Mouse (Mus musculus) liver, embryonic 16.5 days (tissue): ENCODE measurements around the gene Olfr1044. TPM values are rescaled to one million over a fixed set of nuclear protein-coding genes. Genes with fewer than 3 reads are reported as not detected.
"Not testable (repeated sequence)": the region's sequence is repeated elsewhere in the genome, so short reads cannot be mapped to it uniquely, and the experiment has no call there.

Experiments used
- ATAC-seq: fragments of 200-750 bp; cut with Nextera tagmentation; 2 replicates; pipeline ENCODE4 v1.8.0; 2017; ENCODE audit warnings: low read depth, mild to moderate bottlenecking, moderate number of reproducible peaks, moderate library complexity
- H3K27ac ChIP-seq: fragments of 300-500 bp; sonication (generic); 2 replicates; pipeline ENCODE4 v1.5.1; 2014; ENCODE audit warnings: mild to moderate bottlenecking, low read length
- H3K27me3 ChIP-seq: fragments of 300-500 bp; sonication (generic); 2 replicates; pipeline ENCODE4 v1.6.1; 2014; ENCODE audit warnings: low read depth, low read length, mixed read lengths; ENCODE audit not compliant: control insufficient read depth, insufficient read depth
- H3K36me3 ChIP-seq: fragments of 300-500 bp; sonication (generic); 2 replicates; pipeline ENCODE4 v1.6.1; 2014; ENCODE audit warnings: mild to moderate bottlenecking; ENCODE audit not compliant: control insufficient read depth, insufficient read depth
- H3K4me1 ChIP-seq: fragments of 300-500 bp; sonication (generic); 2 replicates; pipeline ENCODE4 v1.6.1; 2014; ENCODE audit warnings: low read depth, low read length, mixed read lengths; ENCODE audit not compliant: control insufficient read depth
- H3K4me2 ChIP-seq: fragments of 300-500 bp; sonication (generic); 2 replicates; pipeline ENCODE4 v1.6.1; 2014; ENCODE audit warnings: low read depth, low read length, mixed read lengths
- H3K4me3 ChIP-seq: fragments of 300-500 bp; sonication (generic); 2 replicates; pipeline ENCODE4 v1.5.1; 2014; ENCODE audit warnings: low read depth, mild to moderate bottlenecking, low read length
- H3K9ac ChIP-seq: fragments of 300-500 bp; sonication (generic); 2 replicates; pipeline ENCODE4 v1.6.1; 2014; ENCODE audit warnings: low read depth, low read length
- H3K9me3 ChIP-seq: fragments of 300-500 bp; sonication (generic); replicated peaks from 2 replicates; pipeline ENCODE4 v1.6.1; 2016; ENCODE audit warnings: low read length; ENCODE audit not compliant: control insufficient read depth
- WGBS: fragments of 180-500 bp; shearing (Covaris S2); extraction: QIAGEN DNeasy Blood & Tissue Kit; methylation state at CpG from one replicate; pipeline ENCODE4 v1.1.7; 2014; ENCODE audit not compliant: insufficient replicate concordance; 5-methylcytosine and 5-hydroxymethylcytosine counted together
- polyA plus RNA-seq: library from polyadenylated mRNA; unstranded; fragments of >200 nt; fragmentation: Nextera tagmentation; extraction: Ambion mirVana; gene quantifications from 2 replicates; pipeline ENCODE4 v1.2.1, GENCODE M21; 2015

Olfr1044 gene
- not detected in 2 replicates for polyA plus RNA-seq

GRCm38 (mm10) chr2:86177720-86178119, at the start of gene Olfr1044:
TSS of gene Olfr1044 (minus strand) at chr2:86177820.
- Histone ChIP-seq H3K27me3 (no peaks in the 10 kb centered on the region), H3K27ac (no peak within 1 kb of the TSS), H3K9me3 (no peaks in the 10 kb centered on the region), H3K36me3 (no peaks in the 10 kb centered on the region), H3K9ac (no peak within 1 kb of the TSS), H3K4me3 (no peak within 1 kb of the TSS), H3K4me2 (no peak within 1 kb of the TSS), H3K4me1 (no peaks in the 10 kb centered on the region)
- ATAC-seq: no peak

GRCm38 (mm10) chr2:86219214-86219613, 41.6 kb upstream of the Olfr1044 start, which contains the start of gene Olfr1046:
TSS of gene Olfr1046 (minus strand) at chr2:86219314.
- no peaks in the 10 kb centered on the region for H3K9me3 ChIP-seq
- H3K36me3 ChIP-seq: no peaks in the 10 kb centered on the region
- H3K4me2 ChIP-seq: no peak within 1 kb of the TSS
- no peaks in the 10 kb centered on the region for H3K27me3 ChIP-seq
- no peaks in the 10 kb centered on the region for H3K4me1 ChIP-seq
- H3K9ac ChIP-seq: no peak within 1 kb of the TSS
- H3K27ac ChIP-seq: no peak within 1 kb of the TSS
- no peak for ATAC-seq
- 33% methylated on average over 2 of the region's 2 CpGs for WGBS
- no peak within 1 kb of the TSS for H3K4me3 ChIP-seq

- H3K9ac ChIP-seq: no peak within 1 kb of the TSS
- no peak within 1 kb of the TSS for H3K4me2 ChIP-seq
- no peaks in the 10 kb centered on the region for H3K36me3 ChIP-seq
- no peak within 1 kb of the TSS for H3K4me3 ChIP-seq
- H3K27me3 ChIP-seq: no peaks in the 10 kb centered on the region
- H3K4me1 ChIP-seq: no peaks in the 10 kb centered on the region
- no peaks in the 10 kb centered on the region for H3K9me3 ChIP-seq
- no peak within 1 kb of the TSS for H3K27ac ChIP-seq
- ATAC-seq: no peak
Observed at GRCm38 (mm10) chr2:86202909-86203308, 25.3 kb upstream of the Olfr1044 start, which contains the start of gene Olfr1045. TSS of gene Olfr1045 (minus strand) at chr2:86203009.

- Histone ChIP-seq H3K36me3 (no peaks in the 10 kb centered on the region), H3K27ac (no peak overlapping the region), H3K9ac (no peak overlapping the region), H3K27me3 (no peaks in the 10 kb centered on the region), H3K4me2 (no peak overlapping the region), H3K9me3 (no peaks in the 10 kb centered on the region), H3K4me1 (no peaks in the 10 kb centered on the region), H3K4me3 (no peak overlapping the region)
- no peak; the same call in 1 of the 2 replicates for ATAC-seq
- WGBS: 28% methylated on average over 1 of the region's 1 CpGs
Observed at GRCm38 (mm10) chr2:86195863-86196262, 18.2 kb upstream of the Olfr1044 start.

GRCm38 (mm10) chr2:86185583-86185982, 8.0 kb upstream of the Olfr1044 start, which contains the start of gene Olfr52:
TSS of gene Olfr52 (minus strand) at chr2:86185683.
- H3K27me3 ChIP-seq: no peaks in the 10 kb centered on the region
- no peak within 1 kb of the TSS for H3K9ac ChIP-seq
- no peak for ATAC-seq
- H3K4me1 ChIP-seq: no peaks in the 10 kb centered on the region
- H3K36me3 ChIP-seq: no peaks in the 10 kb centered on the region
- H3K27ac ChIP-seq: no peak within 1 kb of the TSS
- no peaks in the 10 kb centered on the region for H3K9me3 ChIP-seq
- H3K4me2 ChIP-seq: no peak within 1 kb of the TSS
- H3K4me3 ChIP-seq: no peak within 1 kb of the TSS

- Histone ChIP-seq H3K36me3 (no peaks in the 10 kb centered on the region), H3K4me2 (no peak overlapping the region), H3K27me3 (no peaks in the 10 kb centered on the region), H3K9ac (no peak overlapping the region), H3K4me3 (no peak overlapping the region), H3K4me1 (no peaks in the 10 kb centered on the region), H3K9me3 (no peaks in the 10 kb centered on the region), H3K27ac (no peak overlapping the region)
- 71% methylated on average over 3 of the region's 3 CpGs for WGBS
- ATAC-seq: no peak
Observed at GRCm38 (mm10) chr2:86179950-86180349, 2.3 kb upstream of the Olfr1044 start.

GRCm38 (mm10) chr2:86175422-86175821, 2.2 kb downstream of the Olfr1044 start:
- H3K4me1 ChIP-seq, H3K9ac ChIP-seq, H3K4me2 ChIP-seq, ATAC-seq, H3K27ac ChIP-seq, H3K9me3 ChIP-seq, H3K36me3 ChIP-seq, H3K4me3 ChIP-seq, H3K27me3 ChIP-seq: not testable (repeated sequence)
- WGBS: 26% methylated on average over 7 of the region's 7 CpGs

- Histone ChIP-seq H3K27ac (no peak within 1 kb of the TSS), H3K4me2 (no peak within 1 kb of the TSS), H3K4me1 (no peaks in the 10 kb centered on the region), H3K36me3 (no peaks in the 10 kb centered on the region), H3K27me3 (no peaks in the 10 kb centered on the region), H3K9ac (no peak within 1 kb of the TSS), H3K4me3 (no peak within 1 kb of the TSS), H3K9me3 (no peaks in the 10 kb centered on the region)
- 62% methylated on average over 2 of the region's 2 CpGs for WGBS
- no peak for ATAC-seq
Observed at GRCm38 (mm10) chr2:86167422-86167821, 10.2 kb downstream of the Olfr1044 start, which contains the start of gene Olfr1043. TSS of gene Olfr1043 (minus strand) at chr2:86167522.

GRCm38 (mm10) chr2:86161738-86162137, 15.9 kb downstream of the Olfr1044 start, which contains the start of gene Olfr1042:
TSS of gene Olfr1042 (minus strand) at chr2:86161838.
- H3K9me3 ChIP-seq: no peaks in the 10 kb centered on the region
- H3K4me1 ChIP-seq: no peaks in the 10 kb centered on the region
- ATAC-seq: no peak
- H3K36me3 ChIP-seq: no peaks in the 10 kb centered on the region
- H3K4me3 ChIP-seq: no peak within 1 kb of the TSS
- no peak within 1 kb of the TSS for H3K9ac ChIP-seq
- WGBS: 69% methylated on average over 2 of the region's 2 CpGs
- no peaks in the 10 kb centered on the region for H3K27me3 ChIP-seq
- no peak within 1 kb of the TSS for H3K27ac ChIP-seq
- H3K4me2 ChIP-seq: no peak within 1 kb of the TSS
